Mouse (Mus musculus) ES-Bruce4 (cell line): ENCODE results near the gene Hist1h4c.
A peak's percentile ranks its signal among the peaks of the same experiment; 100 is the strongest.

ENCODE experiments used
- CTCF ChIP-seq: IDR thresholded peaks from one replicate; pipeline ENCODE4 v1.8.1; 2011; ENCODE audit warnings: low read depth, low read length
- EP300 ChIP-seq: IDR thresholded peaks from 2 replicates; pipeline ENCODE4 v1.6.1; 2011; ENCODE audit warnings: low read depth, low read length; ENCODE audit not compliant: insufficient read depth
- POLR2A ChIP-seq: IDR thresholded peaks from one replicate; pipeline ENCODE4 v1.8.1; 2011; ENCODE audit warnings: low read length; ENCODE audit not compliant: insufficient read depth

DNA sequence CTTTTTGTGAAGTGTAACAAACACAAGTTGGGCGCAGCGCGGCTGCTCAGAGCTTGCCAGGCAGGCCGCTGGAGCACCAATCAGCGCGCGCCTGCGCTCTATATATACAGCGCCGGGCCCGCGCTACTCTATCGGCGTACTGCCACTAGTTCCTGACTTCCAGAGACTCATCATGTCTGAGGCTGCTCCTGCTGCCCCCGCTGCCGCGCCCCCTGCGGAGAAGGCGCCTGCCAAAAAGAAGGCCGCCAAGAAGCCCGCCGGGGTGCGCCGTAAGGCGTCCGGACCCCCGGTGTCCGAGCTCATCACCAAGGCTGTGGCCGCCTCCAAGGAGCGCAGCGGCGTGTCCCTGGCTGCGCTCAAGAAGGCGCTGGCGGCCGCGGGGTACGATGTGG is 40.4 kb upstream of the Hist1h4c start, which contains the start of gene Hist1h1c:
- TF ChIP-seq CTCF, result no peak
- peak; percentile 98 for TF ChIP-seq POLR2A
- TF ChIP-seq EP300, result no peak
